Mouse (Mus musculus) right cerebral cortex, postnatal 4 days (tissue): ENCODE data around the gene Tpst2.

ENCODE experiments used
- DNase-seq: peaks from one replicate; pipeline ENCODE4 v3.0.0-alpha.2; 2022

The Tpst2 gene

DNA sequence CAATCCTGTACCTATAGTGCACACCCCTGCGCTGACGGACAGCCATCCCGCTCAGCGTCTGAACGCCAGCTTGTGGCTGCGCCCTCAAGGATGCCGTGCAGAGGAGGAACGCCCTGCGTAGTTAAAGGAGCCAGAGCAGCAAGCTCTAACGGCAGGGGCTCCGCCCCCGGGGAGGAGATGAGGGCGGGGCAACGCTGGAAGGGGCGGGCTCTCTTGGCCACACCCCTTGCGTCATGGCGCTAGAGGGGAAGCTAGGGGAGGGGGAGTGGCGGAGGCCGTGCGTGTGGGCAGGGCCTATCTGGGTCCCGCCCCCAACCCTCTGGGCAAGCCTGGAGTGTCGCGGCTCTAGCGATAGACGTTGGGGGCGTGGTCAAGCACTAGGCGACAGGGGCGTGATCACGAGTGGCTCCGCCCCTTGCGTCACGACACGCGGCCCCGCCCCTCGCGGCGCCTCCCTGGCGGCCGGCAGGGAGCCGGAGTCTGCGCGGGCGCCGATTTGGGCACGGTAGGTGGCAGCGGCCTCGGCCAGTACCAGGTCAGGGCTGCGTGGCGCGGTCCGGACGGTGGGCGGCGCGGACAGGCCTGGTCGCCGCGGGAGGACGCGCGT is at the start of gene Tpst2:
Tpst2 (plus strand) TSS at position 425 of the 607 bp plus-strand sequence.
- peak; percentile 99 for DNase-seq

DNA sequence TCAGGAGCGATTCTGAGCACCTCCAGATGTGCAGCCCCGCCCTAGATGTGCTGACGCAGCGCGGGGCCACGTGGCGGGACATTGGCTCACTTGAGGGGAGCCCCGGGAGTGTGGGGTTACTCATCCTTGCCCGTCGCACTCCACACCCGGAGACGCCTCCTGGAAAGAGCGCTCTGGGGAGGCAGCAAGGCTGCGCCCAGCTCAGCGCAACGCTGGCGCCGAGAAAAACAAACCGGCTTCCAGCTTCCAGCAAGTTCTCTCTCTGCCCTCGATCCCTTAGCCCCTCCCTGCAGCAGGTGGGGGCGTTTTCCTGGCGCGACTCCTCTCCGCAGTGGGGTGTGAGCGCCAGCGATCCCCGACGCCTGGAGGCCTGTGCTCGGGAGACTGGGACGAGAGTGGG is 49.1 kb upstream of the Tpst2 start:
- peak; percentile 52 for DNase-seq

DNA sequence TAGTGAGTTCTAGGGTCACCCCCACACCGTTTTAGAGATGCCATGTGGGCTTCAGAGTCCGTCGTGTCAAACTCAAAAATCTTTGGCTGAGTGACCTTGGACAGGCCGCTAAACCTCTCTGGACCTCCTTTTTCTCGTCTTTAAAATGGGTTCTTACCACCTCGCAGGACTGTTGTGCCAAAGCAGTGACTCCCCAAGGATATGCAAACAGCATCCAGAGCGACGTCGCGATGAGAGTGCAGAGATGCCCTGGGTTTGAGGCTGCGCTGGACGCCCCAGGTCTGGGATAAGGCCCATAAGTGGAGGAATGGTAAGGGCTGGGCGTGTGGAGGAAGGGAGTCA is 48.6 kb upstream of the Tpst2 start:
- DNase-seq: no peak

DNA sequence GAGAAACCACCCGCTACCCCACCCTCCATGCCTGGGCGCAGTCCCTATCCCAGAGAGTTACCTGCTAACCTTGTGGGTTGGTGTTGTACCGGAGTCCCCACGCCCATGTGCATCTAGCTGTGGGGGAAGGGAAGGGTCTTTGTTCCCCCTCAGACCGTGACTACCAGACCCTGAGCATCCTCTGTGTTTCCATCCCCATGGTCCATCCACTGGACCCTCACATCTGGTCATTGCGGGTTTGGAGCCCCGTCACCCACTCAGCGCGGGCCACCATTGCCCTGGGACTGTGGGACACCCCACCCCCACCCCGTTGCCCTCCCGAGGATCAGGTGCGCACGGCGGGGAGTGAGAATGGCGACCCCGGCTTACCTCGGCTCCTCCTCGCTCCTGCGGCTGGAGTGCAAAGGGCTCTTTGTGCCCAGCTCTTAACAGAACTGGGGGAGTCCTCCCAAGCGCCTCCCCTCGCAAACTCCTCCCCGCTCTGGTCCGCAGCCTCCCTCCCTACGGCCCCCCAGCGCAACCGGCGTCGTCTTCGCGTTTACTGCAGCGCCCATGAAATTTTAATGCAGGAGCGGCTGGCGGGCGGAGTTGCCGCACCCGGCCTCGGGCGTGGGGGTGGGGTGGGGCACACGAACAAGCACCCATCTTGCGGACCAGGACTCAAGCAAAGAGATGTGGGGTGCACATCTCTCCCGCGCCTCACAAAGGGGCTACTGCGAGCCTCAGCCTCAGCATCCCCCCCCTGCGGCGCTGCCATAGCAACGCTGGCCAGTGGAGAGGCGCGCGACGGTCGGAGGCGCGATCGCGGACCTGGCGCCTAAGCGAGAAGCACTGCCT is 48.0 kb upstream of the Tpst2 start:
- DNase-seq: peak; percentile 79

DNA sequence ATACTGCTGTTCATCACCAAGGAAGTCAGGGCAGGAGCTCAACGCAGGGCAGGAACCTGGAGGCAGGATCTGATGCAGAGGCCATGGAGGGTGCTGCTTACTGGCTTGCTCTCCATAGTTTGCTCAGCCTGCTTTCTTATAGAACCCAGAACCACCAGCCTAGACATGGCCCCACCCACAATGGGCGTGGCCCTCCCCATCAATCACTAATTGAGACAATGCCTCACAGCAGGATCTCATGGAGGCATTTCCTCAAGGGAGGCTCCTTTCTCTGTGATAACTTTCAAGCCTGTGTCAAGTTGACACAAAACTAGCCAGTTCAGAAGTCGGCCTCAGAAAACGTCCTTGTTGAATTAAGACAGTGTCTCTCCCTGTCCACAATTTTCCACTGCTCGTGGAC is 40.7 kb upstream of the Tpst2 start:
- no peak for DNase-seq

DNA sequence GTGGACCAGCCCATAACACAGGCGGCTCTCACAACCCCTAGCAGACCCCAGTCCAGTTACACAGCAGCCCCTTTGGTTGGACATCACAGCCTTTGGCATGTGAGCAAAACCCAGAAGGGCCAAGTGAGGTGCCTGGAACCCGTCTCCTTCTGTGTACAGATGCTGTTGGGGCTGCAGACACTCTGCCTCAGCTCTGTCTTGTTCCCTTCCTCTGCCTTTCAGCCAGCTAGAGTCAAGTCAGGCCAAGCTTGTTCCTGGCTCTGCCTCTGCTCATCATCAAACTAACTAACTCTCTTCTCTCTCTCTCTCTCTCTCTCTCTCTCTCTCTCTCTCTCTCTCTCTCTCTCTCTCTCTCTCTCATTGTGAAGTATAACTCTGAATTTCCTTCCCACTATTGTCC is 39.9 kb upstream of the Tpst2 start:
- no peak for DNase-seq

DNA sequence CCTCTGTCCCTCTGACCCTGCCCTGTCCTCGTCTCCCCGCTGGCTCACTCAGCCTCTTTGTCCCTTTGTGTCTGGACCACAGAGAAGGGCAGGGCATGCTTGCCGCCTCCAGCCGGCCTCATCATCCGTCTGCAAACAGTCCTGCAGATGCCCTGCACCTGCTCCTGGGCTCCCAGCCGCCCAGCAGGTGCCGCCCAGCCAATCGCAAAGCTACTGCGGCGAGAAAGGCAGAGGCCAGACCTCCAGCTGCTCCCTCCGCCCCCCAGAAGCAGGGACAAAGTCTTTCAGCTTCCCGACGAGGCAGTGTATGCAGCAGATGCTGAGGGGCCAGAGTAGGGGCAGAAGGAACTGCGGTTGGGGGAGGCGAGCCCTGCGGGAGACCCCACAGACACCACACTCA is 39.1 kb upstream of the Tpst2 start:
- DNase-seq: no peak

DNA sequence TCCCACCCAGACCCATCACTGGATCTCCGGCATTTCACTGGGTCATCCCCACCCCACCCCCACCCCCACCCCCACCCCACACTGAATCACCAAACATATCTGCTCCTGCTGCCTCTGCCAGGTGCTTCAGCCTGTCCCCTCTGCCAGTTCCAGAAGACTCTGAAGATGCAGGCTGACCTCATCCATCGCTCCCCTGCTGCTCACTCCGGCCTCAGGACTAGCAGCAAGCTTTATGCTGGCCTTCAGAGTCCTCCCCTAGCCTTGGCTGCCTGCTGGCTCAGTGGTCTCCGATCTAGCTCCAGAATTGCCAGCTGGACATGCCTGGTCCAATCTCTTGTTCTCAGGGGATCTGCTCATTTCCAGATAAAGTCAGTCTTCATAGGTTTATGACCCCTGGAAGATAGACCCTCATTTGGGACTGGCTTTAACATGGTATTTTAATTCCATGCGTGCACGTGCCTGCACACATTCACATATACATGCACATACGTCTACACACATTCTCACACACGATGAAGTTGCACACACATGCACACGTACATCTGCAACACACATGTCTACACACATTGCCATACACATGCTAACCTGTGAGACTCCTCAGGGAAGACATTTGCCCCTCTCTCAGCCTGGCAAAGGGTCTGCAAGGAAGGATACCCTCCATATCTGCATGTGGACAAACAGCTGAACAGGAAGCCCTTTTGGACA is 38.5 kb upstream of the Tpst2 start:
- DNase-seq: no peak

DNA sequence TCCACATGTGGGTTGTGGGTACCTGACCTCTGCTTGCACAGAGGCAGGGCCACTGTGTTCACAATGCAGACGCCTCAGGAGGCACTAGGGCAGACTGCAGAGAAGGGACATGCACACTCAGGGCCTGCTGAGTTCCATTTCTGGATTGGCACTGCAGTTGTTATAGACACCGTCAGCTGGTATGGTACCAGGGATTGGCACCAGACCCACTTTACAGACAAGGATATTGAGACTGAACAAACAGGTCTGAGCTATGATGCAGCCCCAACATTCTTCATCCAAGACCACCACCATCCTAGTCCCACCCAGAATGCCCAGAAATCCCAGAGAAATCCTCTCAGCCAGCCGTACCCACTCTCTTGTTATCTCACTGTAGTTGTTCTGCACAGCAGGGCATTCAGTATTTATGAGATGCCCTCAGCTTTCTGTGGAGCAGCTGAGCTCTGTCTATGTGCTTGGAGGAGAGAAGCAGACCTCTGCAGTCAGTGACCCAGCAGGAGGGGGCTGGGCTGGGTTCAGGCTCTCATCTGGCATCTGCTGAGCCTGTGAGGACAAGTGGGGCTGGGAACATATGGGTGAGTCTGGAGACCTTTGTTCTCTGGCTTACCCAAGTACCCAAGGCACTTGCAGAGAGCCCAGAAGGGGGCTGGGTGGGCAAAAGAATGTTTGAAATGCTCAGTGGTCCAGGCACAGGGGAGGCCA is 37.6 kb upstream of the Tpst2 start:
- no peak for DNase-seq

DNA sequence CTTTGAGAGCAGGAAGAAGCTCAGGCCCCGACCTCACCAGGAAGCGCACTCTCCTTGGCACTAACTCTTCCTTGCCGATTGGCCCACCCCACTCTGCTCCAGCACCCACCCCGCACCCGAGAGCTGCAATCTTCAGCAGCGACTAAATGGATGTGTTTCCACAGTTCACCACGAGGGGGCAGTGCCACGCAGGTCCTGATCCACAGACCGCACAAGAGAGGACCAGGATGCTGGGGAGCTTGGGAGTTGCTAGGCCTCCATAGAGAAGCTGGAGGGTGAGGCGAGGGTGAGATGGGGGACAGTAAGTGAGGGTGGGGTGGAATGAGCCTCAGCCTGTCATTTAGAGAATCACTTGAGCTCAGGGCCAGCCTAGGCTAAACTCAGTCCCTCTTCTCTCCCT is 35.7 kb upstream of the Tpst2 start:
- peak; percentile 93 for DNase-seq

DNA sequence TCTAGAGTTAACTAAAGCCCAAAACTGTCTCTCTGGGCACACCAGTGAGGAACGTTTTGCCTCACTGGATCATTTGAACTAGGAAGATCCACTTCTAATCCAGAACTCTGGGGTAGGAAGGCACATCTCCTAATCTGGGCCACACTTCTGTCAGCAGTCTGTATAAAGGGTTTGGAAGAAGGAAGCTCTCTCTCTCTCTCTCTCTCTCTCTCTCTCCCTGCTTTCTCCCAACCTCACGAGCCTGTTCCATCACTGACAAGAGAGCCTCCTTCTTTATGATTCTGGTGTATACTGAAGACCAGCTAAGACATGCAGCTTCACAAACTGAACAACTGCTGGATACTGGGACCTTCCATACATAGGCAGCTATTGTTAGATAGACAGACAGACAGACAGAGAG is 34.6 kb upstream of the Tpst2 start:
- no peak for DNase-seq

DNA sequence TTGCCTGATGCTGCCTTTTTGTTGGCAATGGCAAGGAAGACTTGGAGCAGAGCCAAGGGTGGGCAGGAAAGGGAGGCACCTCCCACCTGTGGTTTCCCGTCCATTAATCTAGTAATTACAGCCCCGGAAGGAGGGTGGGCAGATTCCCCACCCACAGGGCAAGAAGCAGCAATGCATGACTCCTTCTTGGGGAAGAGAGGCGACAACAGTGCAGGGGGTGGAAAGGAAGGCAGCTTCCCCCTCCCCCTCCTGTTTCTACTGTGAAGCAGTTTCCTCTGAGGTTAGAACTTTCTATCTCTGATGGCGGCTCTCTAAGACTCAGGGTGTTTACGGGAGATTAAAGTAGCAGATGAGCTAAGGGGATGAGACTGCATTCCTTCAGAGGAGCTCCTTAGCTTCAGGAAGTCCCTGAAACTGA is 34.1 kb upstream of the Tpst2 start:
- DNase-seq: no peak

DNA sequence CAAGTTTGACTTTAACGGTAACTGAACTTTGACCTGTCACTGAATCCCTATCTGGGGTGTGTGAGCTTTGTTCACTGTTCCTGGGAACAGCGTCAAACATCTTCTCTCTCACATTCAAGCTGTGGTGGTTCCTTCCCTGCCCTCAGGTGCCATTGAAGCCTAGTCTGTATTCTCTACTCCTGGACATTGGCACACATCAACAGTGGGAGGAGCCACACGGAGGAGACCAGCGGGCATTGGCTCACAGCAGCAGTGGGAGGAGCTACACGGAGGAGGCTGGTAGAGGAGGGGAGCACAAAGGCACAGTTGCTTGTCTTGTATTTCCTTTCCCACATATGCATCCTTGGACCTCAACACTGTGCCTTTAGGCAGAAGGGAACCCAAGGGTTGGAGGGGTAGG is 33.5 kb upstream of the Tpst2 start:
- DNase-seq: no peak

DNA sequence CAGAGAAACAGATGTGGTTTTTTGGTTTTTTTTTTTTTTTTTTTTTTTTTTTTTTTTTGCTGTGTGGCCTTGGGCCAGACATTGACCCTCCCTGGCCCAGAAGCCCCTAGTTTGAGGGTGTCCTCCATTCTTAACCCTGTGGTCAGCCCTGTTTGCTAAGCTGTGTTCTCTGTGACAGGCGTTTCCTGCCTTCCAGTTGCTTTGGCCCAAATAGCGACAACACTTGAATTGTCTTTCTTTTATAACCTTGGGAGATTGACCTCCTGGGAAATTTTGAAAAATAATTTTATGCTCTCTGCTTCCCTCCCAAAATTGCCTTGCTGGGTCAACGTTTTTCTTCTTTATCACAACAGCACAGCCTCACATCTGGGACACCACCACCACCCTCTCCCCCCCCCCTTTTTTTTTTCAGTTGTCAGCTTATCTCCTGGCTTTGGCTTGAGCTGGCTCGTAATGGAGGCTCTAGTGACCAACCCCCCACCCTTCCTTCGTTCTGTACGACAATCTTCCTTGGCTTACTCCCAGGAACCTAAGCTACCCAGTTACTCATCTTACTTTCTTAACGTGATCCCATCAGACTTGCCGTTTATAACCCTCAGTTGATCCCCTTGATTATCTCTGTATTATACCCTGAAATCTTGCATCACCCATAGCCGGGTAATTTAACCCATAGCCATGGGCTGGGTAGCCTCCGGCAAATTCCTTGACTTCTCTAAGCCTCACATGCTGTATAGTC is 32.8 kb upstream of the Tpst2 start:
- DNase-seq: no peak

DNA sequence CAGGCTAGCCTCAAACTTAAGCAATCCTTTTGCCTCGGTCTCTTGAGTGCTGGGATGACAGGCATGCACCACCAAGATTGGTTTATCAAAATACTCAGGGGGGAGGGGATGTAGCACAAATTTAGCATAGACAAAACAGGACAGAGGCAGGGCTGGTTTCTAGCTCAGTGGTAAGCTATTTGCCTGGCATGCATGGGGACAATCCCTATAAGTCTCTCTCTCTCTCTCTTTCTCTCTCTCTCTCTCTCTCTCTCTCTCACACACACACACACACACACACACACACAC is 32.3 kb upstream of the Tpst2 start:
- DNase-seq: no peak

DNA sequence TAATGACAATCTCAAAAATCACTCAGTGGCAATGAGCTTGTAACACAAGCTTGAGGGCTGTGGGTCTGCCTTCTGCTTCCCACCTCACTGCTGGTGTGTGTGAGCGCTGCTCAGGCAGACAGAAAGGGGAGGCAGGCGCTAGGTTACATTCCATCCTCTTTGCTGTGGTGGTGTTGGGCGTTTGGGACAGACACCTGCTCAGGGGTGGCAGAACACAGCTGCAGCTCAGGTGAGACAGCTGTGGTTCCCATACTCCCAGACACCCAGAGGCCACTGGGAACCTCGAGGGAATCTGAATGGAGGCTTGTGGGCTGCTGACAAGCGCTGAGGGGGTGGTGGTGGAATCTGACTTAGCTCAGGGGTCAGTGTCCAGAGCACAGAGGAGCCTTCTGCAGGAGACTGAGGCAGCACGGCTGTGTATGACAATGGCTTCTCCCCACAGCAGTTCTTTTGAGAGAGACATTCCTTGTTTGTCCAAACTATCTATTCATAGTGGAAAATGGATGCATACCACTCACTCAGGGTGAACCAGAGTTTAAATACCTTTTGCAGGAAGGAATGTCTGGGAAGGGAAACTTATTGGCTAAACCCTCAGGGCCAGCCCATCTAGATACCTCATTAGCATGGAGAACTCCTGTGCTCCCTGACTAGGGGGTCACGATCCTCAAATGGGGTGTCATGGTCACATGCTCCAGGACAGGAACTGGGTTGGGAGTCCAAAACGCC is 31.4 kb upstream of the Tpst2 start:
- no peak for DNase-seq

DNA sequence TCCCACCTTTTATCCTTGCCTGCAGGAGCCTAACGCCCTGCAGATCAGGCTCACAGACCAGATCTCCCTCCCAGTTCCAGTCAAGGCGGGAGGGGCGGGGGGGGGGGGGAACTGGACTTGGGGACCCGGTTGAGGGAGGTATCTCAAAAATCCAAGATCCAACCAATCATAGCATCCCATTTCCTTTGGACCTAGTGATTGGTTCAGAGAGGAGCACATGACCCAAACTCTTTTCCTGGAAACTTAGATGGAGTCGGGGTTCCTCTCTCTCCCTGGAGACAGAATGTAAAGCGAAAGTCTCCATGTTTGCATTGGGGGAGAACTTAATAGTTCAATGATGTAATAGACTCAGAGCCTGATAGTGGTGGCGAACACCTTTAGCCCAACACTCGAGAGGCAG is 29.1 kb upstream of the Tpst2 start:
- no peak for DNase-seq

DNA sequence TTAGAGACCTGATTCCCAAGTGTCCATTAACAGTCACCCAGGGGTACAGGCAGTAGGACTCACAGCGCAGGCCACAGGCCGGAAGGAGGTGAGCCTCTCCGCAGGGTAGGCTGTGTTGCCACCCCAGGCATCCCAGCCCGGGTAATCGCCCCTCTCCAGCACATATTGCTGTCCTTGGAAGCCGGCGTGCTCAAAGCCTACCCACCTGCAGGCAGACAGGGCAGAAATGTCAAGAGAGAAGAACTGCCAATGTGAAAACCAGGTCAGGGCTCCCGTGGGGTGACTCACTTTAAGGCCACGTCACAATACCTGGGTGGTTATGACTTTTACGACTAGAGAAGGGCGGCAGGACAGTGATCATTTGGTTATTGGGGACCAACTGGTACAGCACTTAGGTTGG is 27.4 kb upstream of the Tpst2 start:
- no peak for DNase-seq

DNA sequence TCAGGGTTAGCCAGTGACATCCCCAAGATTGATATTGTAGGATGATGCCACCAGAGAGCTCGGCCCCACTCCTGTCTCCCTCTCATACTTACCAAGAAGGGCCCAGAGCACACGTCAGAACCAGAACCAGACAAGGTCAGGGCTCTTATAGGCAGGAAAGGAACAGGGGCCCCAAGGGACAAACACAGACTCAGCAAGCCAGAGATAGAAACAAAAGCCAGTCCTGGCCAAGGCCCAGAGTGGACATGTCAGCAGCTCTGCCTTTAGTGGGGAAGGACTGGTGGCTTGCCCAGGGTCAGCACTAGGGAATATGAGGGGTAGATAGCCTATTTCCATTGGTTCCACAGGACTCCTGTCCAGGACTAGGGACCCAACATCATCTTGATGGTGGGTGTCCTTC is 24.1 kb upstream of the Tpst2 start, which contains the start of gene Cryba4:
Cryba4 (minus strand) TSS at position 119 of the 400 bp plus-strand sequence.
- DNase-seq: no peak

DNA sequence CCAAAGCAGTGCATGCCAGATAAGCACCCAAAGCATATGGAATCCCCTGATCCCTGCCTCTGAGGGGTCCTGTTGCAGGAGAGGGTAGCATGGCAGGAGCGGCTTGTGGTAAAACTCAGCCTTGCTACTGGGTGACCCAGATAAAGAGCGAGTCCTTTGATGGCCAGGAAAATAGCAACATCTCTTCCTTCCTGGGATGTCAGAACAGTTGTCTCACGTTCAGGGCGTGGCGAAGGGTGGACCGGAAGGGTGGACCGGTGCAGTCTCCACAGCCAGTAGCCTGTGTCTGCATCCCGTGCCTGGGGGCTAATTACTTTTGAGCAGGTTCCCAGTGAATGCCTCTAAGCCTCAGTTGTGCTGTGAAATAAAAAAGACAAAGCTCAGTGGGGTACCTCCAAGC is 23.3 kb upstream of the Tpst2 start:
- DNase-seq: no peak

DNA sequence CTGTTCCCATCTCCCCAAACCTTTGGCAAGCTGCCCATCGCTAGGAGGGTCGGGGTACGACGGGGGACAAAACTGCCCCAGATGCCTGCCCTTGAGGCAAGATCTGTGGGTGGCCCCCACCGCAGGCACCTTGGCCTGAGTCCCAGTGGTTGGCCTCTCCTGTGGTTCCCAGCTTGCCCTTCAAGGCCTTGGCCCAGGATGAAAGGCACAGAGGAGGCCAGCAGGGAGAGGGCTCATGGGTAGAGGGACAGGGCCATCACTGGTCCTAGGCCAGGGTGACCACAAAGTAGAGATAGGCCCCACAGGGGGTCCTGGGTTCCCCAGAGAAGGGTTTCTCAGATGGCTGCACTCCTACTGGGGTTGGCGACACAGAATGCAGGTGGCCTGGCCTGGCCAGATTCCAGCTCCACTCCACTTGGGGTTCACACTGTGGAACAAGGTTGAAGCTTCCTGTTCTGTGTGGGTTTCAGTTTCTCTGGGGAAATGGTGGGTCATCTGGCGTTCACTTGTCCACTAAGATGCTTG is 22.1 kb upstream of the Tpst2 start:
- DNase-seq: peak; percentile 63

DNA sequence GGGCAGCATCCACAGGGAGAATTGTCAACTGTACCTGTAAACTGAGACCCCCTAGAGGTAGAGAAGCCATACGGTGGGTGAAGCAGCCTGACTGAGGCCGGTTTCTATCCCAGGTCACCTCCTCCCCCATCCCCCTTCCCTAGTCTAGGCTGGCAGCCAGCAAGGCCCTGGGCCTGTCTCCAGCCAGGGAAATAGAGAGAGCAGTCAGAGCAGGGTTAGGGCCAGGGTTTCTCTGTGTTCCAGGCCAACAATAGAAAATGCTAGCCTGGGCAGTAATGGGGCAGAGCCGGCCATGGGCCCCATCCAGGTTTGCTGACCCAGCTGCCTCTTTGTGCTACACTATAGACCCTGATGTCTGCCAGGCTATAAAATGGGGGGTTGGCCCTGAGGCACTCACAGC is 21.1 kb upstream of the Tpst2 start, which contains the start of gene Crybb1:
Crybb1 (plus strand) TSS at position 390 of the 400 bp plus-strand sequence.
- DNase-seq: no peak
